Mouse (Mus musculus) myocyte (in vitro differentiated cells): ENCODE measurements around the gene Ube2j1.

Experiments used
- CEBPB ChIP-seq: IDR thresholded peaks from 2 replicates; pipeline ENCODE4 v1.6.1; 2011; ENCODE audit warnings: mild to moderate bottlenecking, moderate library complexity; ENCODE audit not compliant: poor library complexity, insufficient read depth, severe bottlenecking
- E2F4 ChIP-seq: IDR thresholded peaks from one replicate; pipeline ENCODE4 v1.6.1; 2011; ENCODE audit warnings: mild to moderate bottlenecking, control low read depth, moderate library complexity; ENCODE audit not compliant: insufficient read depth
- MAX ChIP-seq: IDR thresholded peaks from one replicate; pipeline ENCODE4 v1.6.1; 2011; ENCODE audit warnings: low read depth, mild to moderate bottlenecking, control low read depth
- MYOD1 ChIP-seq, 3 experiments: IDR thresholded peaks; one replicate each; pipeline ENCODE4 v1.6.1; 2011; ENCODE audit warnings: control low read depth in 2 of 3, low read depth in 2 of 3, mild to moderate bottlenecking in 2 of 3, moderate library complexity in 1 of 3; ENCODE audit not compliant: insufficient read length in 2 of 3, control insufficient read depth in 1 of 3
- MYOG ChIP-seq, 3 experiments: IDR thresholded peaks; one replicate each; pipeline ENCODE4 v1.6.1; 2011; ENCODE audit warnings: control low read depth in 2 of 3, low read depth in 2 of 3, mild to moderate bottlenecking in 2 of 3; ENCODE audit not compliant: insufficient read length in 2 of 3, control insufficient read depth in 1 of 3, insufficient read depth in 1 of 3
- POLR2A ChIP-seq: IDR thresholded peaks from one replicate; pipeline ENCODE4 v1.6.1; 2011; ENCODE audit warnings: low read depth, mild to moderate bottlenecking, control low read depth, moderate library complexity; ENCODE audit not compliant: insufficient read length
- POLR2AphosphoS2 ChIP-seq: IDR thresholded peaks from one replicate; pipeline ENCODE4 v1.6.1; 2011; ENCODE audit warnings: low read depth, control low read depth; ENCODE audit not compliant: insufficient read length
- REST ChIP-seq: IDR thresholded peaks from one replicate; pipeline ENCODE4 v1.6.1; 2011; ENCODE audit warnings: mild to moderate bottlenecking, control low read depth, moderate library complexity; ENCODE audit not compliant: insufficient read depth, insufficient read length
- TCF12 ChIP-seq: IDR thresholded peaks from one replicate; pipeline ENCODE4 v1.6.1; 2011; ENCODE audit warnings: mild to moderate bottlenecking, control low read depth; ENCODE audit not compliant: poor library complexity, insufficient read depth, severe bottlenecking
- TCF3 ChIP-seq: IDR thresholded peaks from one replicate; pipeline ENCODE4 v1.6.1; 2011; ENCODE audit warnings: low read depth, control low read depth; ENCODE audit not compliant: insufficient read length
- USF1 ChIP-seq: IDR thresholded peaks from one replicate; pipeline ENCODE4 v1.6.1; 2011; ENCODE audit warnings: low read depth, mild to moderate bottlenecking, control low read depth, moderate library complexity

GRCm38 (mm10) chr4:33031195-33031960 is at the start of gene Ube2j1:
- no peak for TF ChIP-seq E2F4
- TF ChIP-seq POLR2A: peak; percentile 95
- no peak for TF ChIP-seq USF1
- peak; percentile 97 for TF ChIP-seq POLR2AphosphoS2
- TF ChIP-seq MAX: no peak
- TF ChIP-seq CEBPB: no peak
- peak in 2 of 3 experiments; percentile 38 to 50 for TF ChIP-seq MYOD1 (IDR thresholded peaks at IDR 0.05; ENCODE audit: control insufficient read depth in 1 of 3, insufficient read length in 2 of 3, low read depth in 2 of 3)
- TF ChIP-seq TCF12: no peak
- no peak for TF ChIP-seq TCF3
- TF ChIP-seq MYOG (IDR thresholded peaks at IDR 0.05; ENCODE audit: control insufficient read depth in 1 of 3, insufficient read depth in 1 of 3, insufficient read length in 2 of 3, low read depth in 2 of 3): peak in 2 of 3 experiments; percentile 37 to 47
- no peak for TF ChIP-seq REST
